Mouse (Mus musculus): Measurements from ENCODE around the gene Cpt2. TPM values are rescaled to one million over a fixed set of nuclear protein-coding genes. Genes with fewer than 3 reads are reported as not detected.

Gene Cpt2
- polyA plus RNA-seq, 1 experiment from 2014 or later = 40.6 TPM

- Histone ChIP-seq H3K27ac (replicated peaks; ENCODE audit: low read depth, low read length) (no peak overlapping the region), H3K4me3 (ENCODE audit: low read depth, low read length) (no peak overlapping the region), H3K9ac (replicated peaks; ENCODE audit: low read length) (no peak overlapping the region), H3K27me3 (ENCODE audit: control insufficient read depth, insufficient read depth, low read length) (no peaks in the 10 kb centered on the region), H3K4me1 (ENCODE audit: control insufficient read depth, insufficient read depth, low read length) (no peaks in the 10 kb centered on the region), H3K36me3 (replicated peaks; ENCODE audit: control insufficient read depth, insufficient read depth, low read depth, low read length) (no peaks in the 10 kb centered on the region), H3K4me2 (ENCODE audit: low read depth, low read length) (no peak overlapping the region), H3K9me3 (replicated peaks; ENCODE audit: control insufficient read depth, low read length) (no peaks in the 10 kb centered on the region)
- ATAC-seq (replicated peaks; ENCODE audit: insufficient number of reproducible peaks, low FRiP score, low TSS enrichment, low read depth) = no peak
- WGBS = 73% methylated on average over 7 of the region's 7 CpGs
- DNase-seq (ENCODE audit: low spot score) = no peak
These were observed 35.1 kb upstream of the Cpt2 start for GRCm38 (mm10) chr4:107958487-107958886.

- H3K36me3 ChIP-seq (replicated peaks; ENCODE audit: control insufficient read depth, insufficient read depth, low read depth, low read length) = no peaks in the 10 kb centered on the region
- H3K27ac ChIP-seq (replicated peaks; ENCODE audit: low read depth, low read length) = no peak overlapping the region
- 70% methylated on average over 5 of the region's 5 CpGs for whole genome bisulfite sequencing
- H3K9ac ChIP-seq (replicated peaks; ENCODE audit: low read length) = no peak overlapping the region
- no peak overlapping the region for H3K4me3 ChIP-seq (ENCODE audit: low read depth, low read length)
- H3K9me3 ChIP-seq (replicated peaks; ENCODE audit: control insufficient read depth, low read length) = no peaks in the 10 kb centered on the region
- ATAC-seq (replicated peaks; ENCODE audit: insufficient number of reproducible peaks, low FRiP score, low TSS enrichment, low read depth) = no peak
- H3K4me2 ChIP-seq (ENCODE audit: low read depth, low read length) = no peak overlapping the region
- DNase-seq (ENCODE audit: low spot score) = no peak
- no peaks in the 10 kb centered on the region for H3K4me1 ChIP-seq (ENCODE audit: control insufficient read depth, insufficient read depth, low read length)
- H3K27me3 ChIP-seq (ENCODE audit: control insufficient read depth, insufficient read depth, low read length) = no peaks in the 10 kb centered on the region
These were observed 32.3 kb upstream of the Cpt2 start for GRCm38 (mm10) chr4:107955691-107956090.

DNA sequence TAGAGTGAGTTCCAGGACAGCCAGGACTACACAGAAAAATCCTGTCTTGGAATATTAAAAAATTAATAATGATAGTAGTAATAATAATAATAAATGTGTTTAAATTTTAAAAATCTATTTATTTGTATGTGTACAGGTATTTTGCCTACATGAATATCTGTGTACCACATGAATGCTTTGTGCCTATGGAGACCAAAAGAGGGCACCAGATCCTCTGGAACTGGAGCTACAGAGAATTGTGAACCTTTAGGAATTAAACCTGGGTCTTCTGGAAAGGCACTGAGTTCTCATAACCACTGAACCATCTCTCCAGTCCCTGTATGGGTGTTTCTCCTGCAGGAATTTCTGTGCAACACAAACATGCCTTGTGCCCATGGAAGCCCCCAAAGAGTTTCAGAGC, 29.4 kb upstream of the Cpt2 start:
- DNase-seq (ENCODE audit: low spot score) = peak; percentile 31
- Histone ChIP-seq H3K36me3 (replicated peaks; ENCODE audit: control insufficient read depth, insufficient read depth, low read depth, low read length) (no peaks in the 10 kb centered on the region), H3K27me3 (ENCODE audit: control insufficient read depth, insufficient read depth, low read length) (no peaks in the 10 kb centered on the region), H3K9me3 (replicated peaks; ENCODE audit: control insufficient read depth, low read length) (no peaks in the 10 kb centered on the region), H3K9ac (replicated peaks; ENCODE audit: low read length) (no peak overlapping the region), H3K4me3 (ENCODE audit: low read depth, low read length) (no peak overlapping the region), H3K4me2 (ENCODE audit: low read depth, low read length) (no peak overlapping the region), H3K27ac (replicated peaks; ENCODE audit: low read depth, low read length) (no peak overlapping the region), H3K4me1 (ENCODE audit: control insufficient read depth, insufficient read depth, low read length) (no peaks in the 10 kb centered on the region)
- ATAC-seq (replicated peaks; ENCODE audit: insufficient number of reproducible peaks, low FRiP score, low TSS enrichment, low read depth) = no peak

- DNase-seq (ENCODE audit: low spot score) (no peak), ATAC-seq (replicated peaks; ENCODE audit: insufficient number of reproducible peaks, low FRiP score, low TSS enrichment, low read depth) (no peak)
- Histone ChIP-seq H3K9me3 (replicated peaks; ENCODE audit: control insufficient read depth, low read length) (no peaks in the 10 kb centered on the region), H3K27me3 (ENCODE audit: control insufficient read depth, insufficient read depth, low read length) (no peaks in the 10 kb centered on the region), H3K27ac (replicated peaks; ENCODE audit: low read depth, low read length) (no peak overlapping the region), H3K36me3 (replicated peaks; ENCODE audit: control insufficient read depth, insufficient read depth, low read depth, low read length) (no peaks in the 10 kb centered on the region), H3K9ac (replicated peaks; ENCODE audit: low read length) (no peak overlapping the region), H3K4me2 (ENCODE audit: low read depth, low read length) (no peak overlapping the region), H3K4me1 (ENCODE audit: control insufficient read depth, insufficient read depth, low read length) (no peaks in the 10 kb centered on the region), H3K4me3 (ENCODE audit: low read depth, low read length) (no peak overlapping the region)
- 77% methylated on average over 4 of the region's 4 CpGs for WGBS
These were observed 26.5 kb upstream of the Cpt2 start for GRCm38 (mm10) chr4:107949918-107950317.

- Histone ChIP-seq H3K27ac (replicated peaks; ENCODE audit: low read depth, low read length) (no peak overlapping the region), H3K4me2 (ENCODE audit: low read depth, low read length) (no peak overlapping the region), H3K36me3 (replicated peaks; ENCODE audit: control insufficient read depth, insufficient read depth, low read depth, low read length) (no peaks in the 10 kb centered on the region), H3K27me3 (ENCODE audit: control insufficient read depth, insufficient read depth, low read length) (no peaks in the 10 kb centered on the region), H3K4me3 (ENCODE audit: low read depth, low read length) (no peak overlapping the region), H3K9me3 (replicated peaks; ENCODE audit: control insufficient read depth, low read length) (no peaks in the 10 kb centered on the region), H3K9ac (replicated peaks; ENCODE audit: low read length) (no peak overlapping the region), H3K4me1 (ENCODE audit: control insufficient read depth, insufficient read depth, low read length) (no peaks in the 10 kb centered on the region)
- DNase-seq (ENCODE audit: low spot score) (no peak), ATAC-seq (replicated peaks; ENCODE audit: insufficient number of reproducible peaks, low FRiP score, low TSS enrichment, low read depth) (no peak)
- 85% methylated on average over 2 of the region's 2 CpGs for WGBS
These were observed 20.7 kb upstream of the Cpt2 start for GRCm38 (mm10) chr4:107944141-107944540.

- Histone ChIP-seq H3K4me2 (ENCODE audit: low read depth, low read length) (no peak overlapping the region), H3K27ac (replicated peaks; ENCODE audit: low read depth, low read length) (no peak overlapping the region), H3K36me3 (replicated peaks; ENCODE audit: control insufficient read depth, insufficient read depth, low read depth, low read length) (no peaks in the 10 kb centered on the region), H3K9me3 (replicated peaks; ENCODE audit: control insufficient read depth, low read length) (no peaks in the 10 kb centered on the region), H3K4me3 (ENCODE audit: low read depth, low read length) (no peak overlapping the region), H3K27me3 (ENCODE audit: control insufficient read depth, insufficient read depth, low read length) (no peaks in the 10 kb centered on the region), H3K9ac (replicated peaks; ENCODE audit: low read length) (no peak overlapping the region), H3K4me1 (ENCODE audit: control insufficient read depth, insufficient read depth, low read length) (no peaks in the 10 kb centered on the region)
- DNase-seq (ENCODE audit: low spot score) = no peak
- 92% methylated on average over 7 of the region's 7 CpGs for WGBS
- no peak for ATAC-seq (replicated peaks; ENCODE audit: insufficient number of reproducible peaks, low FRiP score, low TSS enrichment, low read depth)
These were observed 19.3 kb upstream of the Cpt2 start for GRCm38 (mm10) chr4:107942741-107943140.

GRCm38 (mm10) chr4:107938124-107938523, 14.7 kb upstream of the Cpt2 start:
- H3K4me3 ChIP-seq (ENCODE audit: low read depth, low read length) = no peak overlapping the region
- 83% methylated on average over 2 of the region's 2 CpGs for WGBS
- no peaks in the 10 kb centered on the region for H3K36me3 ChIP-seq (replicated peaks; ENCODE audit: control insufficient read depth, insufficient read depth, low read depth, low read length)
- DNase-seq (ENCODE audit: low spot score) (no peak), ATAC-seq (replicated peaks; ENCODE audit: insufficient number of reproducible peaks, low FRiP score, low TSS enrichment, low read depth) (no peak)
- H3K9ac ChIP-seq (replicated peaks; ENCODE audit: low read length) = no peak overlapping the region
- no peaks in the 10 kb centered on the region for H3K4me1 ChIP-seq (ENCODE audit: control insufficient read depth, insufficient read depth, low read length)
- no peak overlapping the region for H3K4me2 ChIP-seq (ENCODE audit: low read depth, low read length)
- H3K27ac ChIP-seq (replicated peaks; ENCODE audit: low read depth, low read length) = no peak overlapping the region
- H3K27me3 ChIP-seq (ENCODE audit: control insufficient read depth, insufficient read depth, low read length) = no peaks in the 10 kb centered on the region
- H3K9me3 ChIP-seq (replicated peaks; ENCODE audit: control insufficient read depth, low read length) = no peaks in the 10 kb centered on the region

DNA sequence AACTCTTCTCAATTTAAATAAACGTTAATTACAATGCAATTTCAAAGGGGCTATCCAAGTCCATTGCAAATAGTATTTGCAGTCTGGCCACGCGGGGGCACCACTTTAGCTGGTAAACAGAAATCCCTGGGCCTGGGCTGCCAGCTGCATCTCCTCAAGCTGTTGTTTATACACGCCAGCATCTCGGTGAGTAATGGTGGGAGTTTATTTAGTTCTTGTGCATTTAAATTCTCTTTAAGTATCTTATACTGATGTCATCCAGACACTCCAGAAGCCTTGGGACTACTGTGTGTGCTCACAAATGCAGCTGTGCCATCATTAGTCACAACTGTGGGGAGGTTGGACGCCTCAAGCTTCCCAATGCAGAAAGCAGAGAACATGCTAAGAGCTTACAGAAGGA, 13.9 kb upstream of the Cpt2 start:
- WGBS = 27% methylated on average over 6 of the region's 6 CpGs
- no peak overlapping the region for H3K4me2 ChIP-seq (ENCODE audit: low read depth, low read length)
- ATAC-seq (replicated peaks; ENCODE audit: insufficient number of reproducible peaks, low FRiP score, low TSS enrichment, low read depth) = no peak
- no peak overlapping the region for H3K27ac ChIP-seq (replicated peaks; ENCODE audit: low read depth, low read length)
- peak; percentile 74 for DNase-seq (ENCODE audit: low spot score)
- H3K27me3 ChIP-seq (ENCODE audit: control insufficient read depth, insufficient read depth, low read length) = no peaks in the 10 kb centered on the region
- no peaks in the 10 kb centered on the region for H3K4me1 ChIP-seq (ENCODE audit: control insufficient read depth, insufficient read depth, low read length)
- H3K9me3 ChIP-seq (replicated peaks; ENCODE audit: control insufficient read depth, low read length) = no peaks in the 10 kb centered on the region
- no peaks in the 10 kb centered on the region for H3K36me3 ChIP-seq (replicated peaks; ENCODE audit: control insufficient read depth, insufficient read depth, low read depth, low read length)
- H3K9ac ChIP-seq (replicated peaks; ENCODE audit: low read length) = no peak overlapping the region
- no peak overlapping the region for H3K4me3 ChIP-seq (ENCODE audit: low read depth, low read length)

Data from embryonic facial prominence, embryonic 11.5 days (tissue).